Mouse (Mus musculus) testis, postnatal 10 days (tissue): ENCODE measurements around the gene Mical3.
"Not testable (repeated sequence)": the region's sequence is repeated elsewhere in the genome, so short reads cannot be mapped to it uniquely, and the experiment has no call there.

Experiments used
- DNase-seq: peaks from one replicate; pipeline ENCODE4 v3.0.0; 2021; ENCODE audit warnings: low spot score

Gene Mical3

GRCm38 (mm10) chr6:120927765-120928164, 203.0 kb downstream of the Mical3 start:
- DNase-seq = peak; percentile 70

GRCm38 (mm10) chr6:120926880-120927279, 203.9 kb downstream of the Mical3 start:
- DNase-seq = no peak

GRCm38 (mm10) chr6:120924791-120925321, 205.9 kb downstream of the Mical3 start:
- DNase-seq = not testable (repeated sequence)

- DNase-seq = no peak
Observed at GRCm38 (mm10) chr6:120917975-120918374, 212.8 kb downstream of the Mical3 start.

GRCm38 (mm10) chr6:120916972-120917881, 213.6 kb downstream of the Mical3 start:
- DNase-seq = not testable (repeated sequence)

- peak; percentile 97 for DNase-seq
Observed at GRCm38 (mm10) chr6:120916074-120916971, 214.5 kb downstream of the Mical3 start, which contains the start of gene Bid. Bid (minus strand) TSS chr6:120916853.

GRCm38 (mm10) chr6:120915649-120915975, 215.2 kb downstream of the Mical3 start:
- no peak for DNase-seq

- peak; percentile 62 for DNase-seq
Observed at GRCm38 (mm10) chr6:120914911-120915648, 215.7 kb downstream of the Mical3 start.

GRCm38 (mm10) chr6:120914533-120914910, 216.3 kb downstream of the Mical3 start:
- DNase-seq = no peak

- DNase-seq = no peak
Observed at GRCm38 (mm10) chr6:120913783-120914182, 217.0 kb downstream of the Mical3 start.

- no peak for DNase-seq
Observed at GRCm38 (mm10) chr6:120912931-120913330, 217.9 kb downstream of the Mical3 start.

- no peak for DNase-seq
Observed at GRCm38 (mm10) chr6:120911213-120912007, 219.4 kb downstream of the Mical3 start.

GRCm38 (mm10) chr6:120909501-120909900, 221.3 kb downstream of the Mical3 start:
- no peak for DNase-seq

- not testable (repeated sequence) for DNase-seq
Observed at GRCm38 (mm10) chr6:120907876-120908597, 222.8 kb downstream of the Mical3 start.

GRCm38 (mm10) chr6:120906521-120906920, 224.3 kb downstream of the Mical3 start:
- peak; percentile 76 for DNase-seq

- DNase-seq = no peak
Observed at GRCm38 (mm10) chr6:120905111-120905510, 225.7 kb downstream of the Mical3 start.

GRCm38 (mm10) chr6:120903961-120904360, 226.8 kb downstream of the Mical3 start:
- no peak for DNase-seq

GRCm38 (mm10) chr6:120903450-120903912, 227.3 kb downstream of the Mical3 start:
- DNase-seq = peak; percentile 65

GRCm38 (mm10) chr6:120901776-120902645, 228.8 kb downstream of the Mical3 start:
- DNase-seq = no peak
